Mouse (Mus musculus) heart, embryonic 13.5 days (tissue): ENCODE results near the gene Gm11172. TPM values are rescaled to one million over a fixed set of nuclear protein-coding genes. Genes with fewer than 3 reads are reported as not detected.
"Not testable (repeated sequence)": the region's sequence is repeated elsewhere in the genome, so short reads cannot be mapped to it uniquely, and the experiment has no call there.

Experiments used
- ATAC-seq: fragments of 200-750 bp; cut with Nextera tagmentation; 2 replicates; pipeline ENCODE4 v1.8.0; 2017; ENCODE audit warnings: moderate TSS enrichment; ENCODE audit not compliant: insufficient number of reproducible peaks, low FRiP score, low TSS enrichment; ENCODE audit errors: extremely low read depth
- H3K27ac ChIP-seq: fragments of 300-500 bp; sonication (generic); replicated peaks from 2 replicates; pipeline ENCODE4 v1.5.1; 2015; ENCODE audit warnings: moderate library complexity, mild to moderate bottlenecking, inconsistent platforms
- H3K27me3 ChIP-seq: fragments of 300-500 bp; sonication (generic); replicated peaks from 2 replicates; pipeline ENCODE4 v1.6.1; 2015; ENCODE audit warnings: mild to moderate bottlenecking, inconsistent platforms
- H3K36me3 ChIP-seq: fragments of 300-500 bp; sonication (generic); 2 replicates; pipeline ENCODE4 v1.6.1; 2015; ENCODE audit warnings: mild to moderate bottlenecking, inconsistent platforms
- H3K4me1 ChIP-seq: fragments of 300-500 bp; sonication (generic); 2 replicates; pipeline ENCODE4 v1.6.1; 2015; ENCODE audit warnings: inconsistent platforms
- H3K4me2 ChIP-seq: fragments of 300-500 bp; sonication (generic); 2 replicates; pipeline ENCODE4 v1.6.1; 2015; ENCODE audit warnings: inconsistent platforms, mild to moderate bottlenecking, moderate library complexity
- H3K4me3 ChIP-seq: fragments of 300-500 bp; sonication (generic); 2 replicates; pipeline ENCODE4 v1.5.1; 2015; ENCODE audit warnings: moderate library complexity, mild to moderate bottlenecking, inconsistent platforms
- H3K9ac ChIP-seq: fragments of 300-500 bp; sonication (generic); 2 replicates; pipeline ENCODE4 v1.6.1; 2015; ENCODE audit warnings: inconsistent platforms, mild to moderate bottlenecking, moderate library complexity
- H3K9me3 ChIP-seq: fragments of 300-500 bp; sonication (generic); 2 replicates; pipeline ENCODE4 v1.6.1; 2016; ENCODE audit warnings: inconsistent platforms
- WGBS: fragments of 180-500 bp; shearing (Covaris S2); methylation state at CpG from one replicate; pipeline ENCODE4 v1.1.7; 2015; ENCODE audit warnings: mixed read lengths; 5-methylcytosine and 5-hydroxymethylcytosine counted together
- polyA plus RNA-seq: library from polyadenylated mRNA; unstranded; fragments of >200 nt; fragmentation: Nextera tagmentation; extraction: Ambion mirVana; gene quantifications from 2 replicates; pipeline ENCODE4 v1.2.1, GENCODE M21; 2015

The Gm11172 gene
- polyA plus RNA-seq, 1 experiment from 2014 or later = not detected

- Histone ChIP-seq H3K9me3 (no peaks in the 10 kb centered on the region), H3K4me2 (peak overlapping the region; percentile 97), H3K9ac (peak overlapping the region; percentile 93), H3K4me1 (peaks cover 48% of the 10 kb centered on the region), H3K27me3 (peaks cover 8% of the 10 kb centered on the region; the same call in 1 of the 2 replicates), H3K27ac (peak overlapping the region; percentile 96), H3K4me3 (peak overlapping the region; percentile 85), H3K36me3 (peaks cover 5% of the 10 kb centered on the region; the same call in 1 of the 2 replicates)
- 2% methylated on average over 9 of the region's 9 CpGs for WGBS
- no peak for ATAC-seq
Measured at GRCm38 (mm10) chr16:10786288-10786687, 26.4 kb upstream of the Gm11172 start.

- H3K4me2 ChIP-seq = peak overlapping the region; percentile 97
- H3K9me3 ChIP-seq = no peaks in the 10 kb centered on the region
- H3K4me3 ChIP-seq = 0 out of 2 replicates have a peak overlapping the region, but pooled peaks have one; percentile 85
- no peak for ATAC-seq
- WGBS = 43% methylated on average over 4 of the region's 4 CpGs
- peak overlapping the region; percentile 96 for H3K27ac ChIP-seq
- peaks cover 5% of the 10 kb centered on the region; the same call in 1 of the 2 replicates for H3K36me3 ChIP-seq
- no peak overlapping the region for H3K9ac ChIP-seq
- H3K4me1 ChIP-seq = peaks cover 42% of the 10 kb centered on the region
- peaks cover 15% of the 10 kb centered on the region; the same call in 1 of the 2 replicates for H3K27me3 ChIP-seq
Measured at GRCm38 (mm10) chr16:10786782-10787547, 25.8 kb upstream of the Gm11172 start.

GRCm38 (mm10) chr16:10787548-10788058 is 25.1 kb upstream of the Gm11172 start:
- Histone ChIP-seq H3K9ac (no peak overlapping the region), H3K27ac (no peak overlapping the region), H3K4me1 (peaks cover 35% of the 10 kb centered on the region), H3K4me2 (no peak overlapping the region), H3K36me3 (peaks cover 5% of the 10 kb centered on the region; the same call in 1 of the 2 replicates), H3K4me3 (no peak overlapping the region), H3K9me3 (no peaks in the 10 kb centered on the region), H3K27me3 (peaks cover 20% of the 10 kb centered on the region; the same call in 1 of the 2 replicates)
- ATAC-seq = no peak
- WGBS = 69% methylated on average over 7 of the region's 7 CpGs

GRCm38 (mm10) chr16:10788271-10788670 is 24.4 kb upstream of the Gm11172 start, which contains the start of gene Tnp2:
Gene Tnp2, minus strand, starts transcription at chr16:10788660.
- H3K4me2 ChIP-seq = no peak within 1 kb of the TSS
- 48% methylated on average over 16 of the region's 16 CpGs for WGBS
- H3K9ac ChIP-seq = no peak within 1 kb of the TSS
- peaks cover 29% of the 10 kb centered on the region for H3K4me1 ChIP-seq
- no peak for ATAC-seq
- H3K4me3 ChIP-seq = no peak within 1 kb of the TSS
- H3K27ac ChIP-seq = no peak within 1 kb of the TSS
- H3K27me3 ChIP-seq = peaks cover 20% of the 10 kb centered on the region; the same call in 1 of the 2 replicates
- H3K36me3 ChIP-seq = no peaks in the 10 kb centered on the region
- H3K9me3 ChIP-seq = no peaks in the 10 kb centered on the region

- WGBS = 75% methylated on average over 4 of the region's 4 CpGs
Measured at GRCm38 (mm10) chr16:10788866-10789265, 23.8 kb upstream of the Gm11172 start.

GRCm38 (mm10) chr16:10790702-10791101 is 22.0 kb upstream of the Gm11172 start, which contains the start of gene Prm3:
Gene Prm3, minus strand, starts transcription at chr16:10790914.
- Histone ChIP-seq H3K4me1 (peaks cover 19% of the 10 kb centered on the region), H3K9me3 (no peaks in the 10 kb centered on the region), H3K9ac (no peak within 1 kb of the TSS), H3K4me3 (no peak within 1 kb of the TSS), H3K27ac (no peak within 1 kb of the TSS), H3K27me3 (peaks cover 38% of the 10 kb centered on the region), H3K36me3 (no peaks in the 10 kb centered on the region), H3K4me2 (no peak within 1 kb of the TSS)
- 64% methylated on average over 9 of the region's 9 CpGs for WGBS
- no peak for ATAC-seq

More at GRCm38 (mm10) chr16:10788866-10789265, 23.8 kb upstream of the Gm11172 start:
- Histone ChIP-seq H3K4me1 (peaks cover 23% of the 10 kb centered on the region), H3K9me3 (no peaks in the 10 kb centered on the region), H3K9ac (no peak overlapping the region), H3K36me3 (no peaks in the 10 kb centered on the region), H3K27me3 (peaks cover 23% of the 10 kb centered on the region; the same call in 1 of the 2 replicates), H3K4me2 (no peak overlapping the region), H3K27ac (no peak overlapping the region), H3K4me3 (no peak overlapping the region)
- no peak for ATAC-seq

- no peaks in the 10 kb centered on the region for H3K4me1 ChIP-seq
- H3K4me2 ChIP-seq = no peak within 1 kb of the TSS
- no peak within 1 kb of the TSS for H3K27ac ChIP-seq
- H3K27me3 ChIP-seq = peaks cover 51% of the 10 kb centered on the region
- H3K4me3 ChIP-seq = no peak within 1 kb of the TSS
- no peak within 1 kb of the TSS for H3K9ac ChIP-seq
- 69% methylated on average over 6 of the region's 6 CpGs for WGBS
- ATAC-seq = no peak
- H3K36me3 ChIP-seq = no peaks in the 10 kb centered on the region
- no peaks in the 10 kb centered on the region for H3K9me3 ChIP-seq
Measured at GRCm38 (mm10) chr16:10796034-10796433, 16.7 kb upstream of the Gm11172 start, which contains the start of gene Prm2. Gene Prm2, minus strand, starts transcription at chr16:10796134.

GRCm38 (mm10) chr16:10802420-10802819 is 10.3 kb upstream of the Gm11172 start:
- WGBS = 80% methylated on average over 3 of the region's 3 CpGs
- H3K9me3 ChIP-seq, H3K27me3 ChIP-seq, H3K4me3 ChIP-seq, H3K27ac ChIP-seq, ATAC-seq, H3K36me3 ChIP-seq, H3K4me1 ChIP-seq, H3K9ac ChIP-seq, H3K4me2 ChIP-seq: not testable (repeated sequence)

GRCm38 (mm10) chr16:10805789-10806527 is 6.8 kb upstream of the Gm11172 start, which contains the start of gene Prm1:
Gene Prm1, minus strand, starts transcription at chr16:10805839.
- Histone ChIP-seq H3K4me1 (peaks cover 2% of the 10 kb centered on the region), H3K27ac (no peak within 1 kb of the TSS), H3K4me3 (no peak within 1 kb of the TSS), H3K4me2 (no peak within 1 kb of the TSS), H3K9ac (no peak within 1 kb of the TSS), H3K36me3 (no peaks in the 10 kb centered on the region), H3K27me3 (peaks cover 7% of the 10 kb centered on the region), H3K9me3 (no peaks in the 10 kb centered on the region)
- no peak for ATAC-seq
- WGBS = 71% methylated on average over 10 of the region's 10 CpGs

- Histone ChIP-seq H3K9me3 (no peaks in the 10 kb centered on the region), H3K4me3 (no peak overlapping the region), H3K27me3 (peaks cover 8% of the 10 kb centered on the region), H3K36me3 (no peaks in the 10 kb centered on the region), H3K9ac (no peak overlapping the region), H3K4me1 (peaks cover 21% of the 10 kb centered on the region), H3K4me2 (no peak overlapping the region), H3K27ac (no peak overlapping the region)
- WGBS = 76% methylated on average over 1 of the region's 1 CpGs
- no peak for ATAC-seq
Measured at GRCm38 (mm10) chr16:10810376-10810775, 2.3 kb upstream of the Gm11172 start.

GRCm38 (mm10) chr16:10813726-10814125 is 1.0 kb downstream of the Gm11172 start:
- no peak for ATAC-seq
- Histone ChIP-seq H3K4me3 (no peak overlapping the region), H3K27me3 (peaks cover 5% of the 10 kb centered on the region; the same call in 1 of the 2 replicates), H3K9ac (no peak overlapping the region), H3K27ac (no peak overlapping the region), H3K36me3 (no peaks in the 10 kb centered on the region), H3K9me3 (no peaks in the 10 kb centered on the region), H3K4me2 (no peak overlapping the region), H3K4me1 (peaks cover 30% of the 10 kb centered on the region)
- 75% methylated on average over 4 of the region's 4 CpGs for WGBS
